Mouse (Mus musculus) stomach, postnatal 0 days (tissue): ENCODE results near the gene Ripor2.

Experiments used
- CTCF ChIP-seq: IDR thresholded peaks from 2 replicates; pipeline ENCODE4 v1.5.1; 2016; ENCODE audit warnings: antibody characterized with exemption, low read depth, mild to moderate bottlenecking, moderate library complexity
- EP300 ChIP-seq: optimal IDR thresholded peaks from 2 replicates; pipeline ENCODE3; 2016; ENCODE audit warnings: antibody characterized with exemption

DNA sequence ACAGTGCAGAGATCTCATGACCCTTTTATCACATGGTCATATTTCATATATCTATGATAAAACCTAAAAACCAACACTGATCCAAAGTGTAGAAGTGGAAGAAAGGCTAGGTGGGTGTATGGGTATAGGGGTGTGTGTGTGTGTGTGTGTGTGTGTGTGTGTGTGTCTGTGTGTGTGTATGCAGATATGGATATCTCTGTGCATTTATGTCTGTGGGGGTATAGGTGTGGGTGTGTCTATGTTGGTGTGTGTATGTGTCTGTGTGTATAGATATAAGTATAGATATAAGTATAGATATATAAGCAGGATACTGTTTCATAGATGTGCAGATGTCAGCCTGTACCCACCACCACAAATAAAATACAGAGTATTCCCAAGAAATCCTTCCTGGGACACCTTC lies 3.7 kb upstream of the Ripor2 start:
- TF ChIP-seq CTCF (no peak), EP300 (no peak)
